Mouse (Mus musculus): ENCODE results near the gene Aipl1. TPM values are rescaled to one million over a fixed set of nuclear protein-coding genes. Genes with fewer than 3 reads are reported as not detected.

Aipl1 gene
- polyA plus RNA-seq, 1 experiment from 2014 or later: 0.23 TPM

- H3K4me1 ChIP-seq (ENCODE audit: control insufficient read depth, insufficient read depth, low read length): peaks cover 8% of the 10 kb centered on the region
- peaks cover 9% of the 10 kb centered on the region; the same call in 1 of the 2 replicates for H3K27me3 ChIP-seq (ENCODE audit: control insufficient read depth, insufficient read depth, low read length)
- ATAC-seq (ENCODE audit: insufficient read depth, low FRiP score, low TSS enrichment) (no peak), DNase-seq (ENCODE audit: low spot score) (no peak)
- no peak overlapping the region for H3K27ac ChIP-seq (ENCODE audit: low read depth, low read length)
- no peak overlapping the region for H3K4me2 ChIP-seq (ENCODE audit: low read depth)
- no peak overlapping the region for H3K9ac ChIP-seq (ENCODE audit: low read length)
- WGBS: 64% methylated on average over 2 of the region's 2 CpGs
- no peaks in the 10 kb centered on the region for H3K9me3 ChIP-seq (ENCODE audit: control insufficient read depth, low read length)
- no peak overlapping the region for H3K4me3 ChIP-seq (ENCODE audit: low read depth, low read length)
- H3K36me3 ChIP-seq (ENCODE audit: control insufficient read depth, insufficient read depth, low read length): no peaks in the 10 kb centered on the region
Observed at GRCm38 (mm10) chr11:72055176-72055575, 17.9 kb upstream of the Aipl1 start.

DNA sequence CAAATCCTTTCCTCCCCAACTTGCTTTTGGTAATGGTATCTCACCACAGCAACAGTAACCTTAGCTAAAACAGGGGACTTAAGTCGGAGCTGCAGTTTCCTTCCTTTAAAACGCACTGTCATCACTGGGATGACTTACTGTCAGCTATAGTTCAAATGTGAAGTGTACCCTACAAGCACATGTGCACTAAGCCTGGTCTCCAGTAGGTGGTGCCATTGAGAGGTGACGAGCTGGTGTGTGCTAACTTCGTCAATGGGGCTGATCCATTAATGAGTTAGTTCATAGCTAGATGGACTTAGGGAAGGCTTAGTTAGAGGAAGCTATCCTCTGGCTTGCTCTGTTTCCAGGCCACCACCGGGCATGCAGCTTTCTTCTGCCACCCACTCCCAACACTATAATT is 15.3 kb upstream of the Aipl1 start:
- 23% methylated on average over 5 of the region's 5 CpGs for WGBS
- peaks cover 9% of the 10 kb centered on the region; the same call in 1 of the 2 replicates for H3K27me3 ChIP-seq (ENCODE audit: control insufficient read depth, insufficient read depth, low read length)
- peaks cover 8% of the 10 kb centered on the region for H3K4me1 ChIP-seq (ENCODE audit: control insufficient read depth, insufficient read depth, low read length)
- peak; percentile 76 for DNase-seq (ENCODE audit: low spot score)
- H3K4me3 ChIP-seq (ENCODE audit: low read depth, low read length): no peak overlapping the region
- H3K36me3 ChIP-seq (ENCODE audit: control insufficient read depth, insufficient read depth, low read length): no peaks in the 10 kb centered on the region
- ATAC-seq (ENCODE audit: insufficient read depth, low FRiP score, low TSS enrichment): no peak
- no peak overlapping the region for H3K9ac ChIP-seq (ENCODE audit: low read length)
- no peaks in the 10 kb centered on the region for H3K9me3 ChIP-seq (ENCODE audit: control insufficient read depth, low read length)
- no peak overlapping the region for H3K27ac ChIP-seq (ENCODE audit: low read depth, low read length)
- H3K4me2 ChIP-seq (ENCODE audit: low read depth): no peak overlapping the region

DNA sequence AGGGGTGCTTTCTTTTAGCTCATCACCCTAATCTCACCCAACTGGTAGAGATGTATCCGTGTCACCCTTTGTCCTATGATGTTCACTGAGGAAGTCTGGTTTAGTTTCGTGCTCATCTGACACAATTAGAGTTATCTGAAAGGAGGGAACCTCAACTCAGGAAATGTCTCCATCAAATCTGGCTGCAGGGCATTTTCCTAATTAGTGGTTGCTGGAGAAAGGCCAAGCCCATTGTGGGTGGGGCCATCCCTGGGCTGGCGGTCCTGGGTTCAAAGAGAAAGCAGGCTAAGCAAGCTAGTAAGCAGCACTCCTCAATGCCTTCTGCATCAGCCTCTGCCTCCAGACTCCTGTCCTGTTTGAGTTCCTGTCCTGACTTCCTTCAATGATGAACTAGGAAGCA is 14.9 kb upstream of the Aipl1 start:
- ATAC-seq (ENCODE audit: insufficient read depth, low FRiP score, low TSS enrichment) (no peak), DNase-seq (ENCODE audit: low spot score) (no peak)
- Histone ChIP-seq H3K27ac (ENCODE audit: low read depth, low read length) (no peak overlapping the region), H3K36me3 (ENCODE audit: control insufficient read depth, insufficient read depth, low read length) (no peaks in the 10 kb centered on the region), H3K27me3 (ENCODE audit: control insufficient read depth, insufficient read depth, low read length) (peaks cover 9% of the 10 kb centered on the region; the same call in 1 of the 2 replicates), H3K4me2 (ENCODE audit: low read depth) (no peak overlapping the region), H3K9me3 (ENCODE audit: control insufficient read depth, low read length) (no peaks in the 10 kb centered on the region), H3K4me3 (ENCODE audit: low read depth, low read length) (no peak overlapping the region), H3K4me1 (ENCODE audit: control insufficient read depth, insufficient read depth, low read length) (peaks cover 8% of the 10 kb centered on the region), H3K9ac (ENCODE audit: low read length) (no peak overlapping the region)
- 62% methylated on average over 3 of the region's 3 CpGs for WGBS

- Histone ChIP-seq H3K36me3 (ENCODE audit: control insufficient read depth, insufficient read depth, low read length) (no peaks in the 10 kb centered on the region; the same call in 1 of the 2 replicates), H3K9me3 (ENCODE audit: control insufficient read depth, low read length) (no peaks in the 10 kb centered on the region), H3K27me3 (ENCODE audit: control insufficient read depth, insufficient read depth, low read length) (peaks cover 9% of the 10 kb centered on the region; the same call in 1 of the 2 replicates), H3K4me2 (ENCODE audit: low read depth) (peak overlapping the region; percentile 94), H3K4me3 (ENCODE audit: low read depth, low read length) (peak overlapping the region; percentile 50), H3K9ac (ENCODE audit: low read length) (peak overlapping the region; percentile 63), H3K4me1 (ENCODE audit: control insufficient read depth, insufficient read depth, low read length) (peaks cover 8% of the 10 kb centered on the region), H3K27ac (ENCODE audit: low read depth, low read length) (no peak overlapping the region)
- peak; percentile 51; the same call in 1 of the 2 replicates for ATAC-seq (ENCODE audit: insufficient read depth, low FRiP score, low TSS enrichment)
- WGBS: 1% methylated on average over 45 of the region's 45 CpGs
- peak; percentile 58 for DNase-seq (ENCODE audit: low spot score)
Observed at GRCm38 (mm10) chr11:72050895-72051858, 13.9 kb upstream of the Aipl1 start.

GRCm38 (mm10) chr11:72050168-72050894 is 13.0 kb upstream of the Aipl1 start:
- peak overlapping the region; percentile 94 for H3K4me2 ChIP-seq (ENCODE audit: low read depth)
- H3K27me3 ChIP-seq (ENCODE audit: control insufficient read depth, insufficient read depth, low read length): peaks cover 9% of the 10 kb centered on the region; the same call in 1 of the 2 replicates
- no peaks in the 10 kb centered on the region for H3K9me3 ChIP-seq (ENCODE audit: control insufficient read depth, low read length)
- WGBS: 19% methylated on average over 14 of the region's 14 CpGs
- peaks cover 4% of the 10 kb centered on the region for H3K36me3 ChIP-seq (ENCODE audit: control insufficient read depth, insufficient read depth, low read length)
- H3K27ac ChIP-seq (ENCODE audit: low read depth, low read length): no peak overlapping the region
- peak overlapping the region; percentile 63 for H3K9ac ChIP-seq (ENCODE audit: low read length)
- ATAC-seq (ENCODE audit: insufficient read depth, low FRiP score, low TSS enrichment) (no peak), DNase-seq (ENCODE audit: low spot score) (no peak)
- H3K4me3 ChIP-seq (ENCODE audit: low read depth, low read length): peak overlapping the region; percentile 50
- peaks cover 8% of the 10 kb centered on the region for H3K4me1 ChIP-seq (ENCODE audit: control insufficient read depth, insufficient read depth, low read length)

DNA sequence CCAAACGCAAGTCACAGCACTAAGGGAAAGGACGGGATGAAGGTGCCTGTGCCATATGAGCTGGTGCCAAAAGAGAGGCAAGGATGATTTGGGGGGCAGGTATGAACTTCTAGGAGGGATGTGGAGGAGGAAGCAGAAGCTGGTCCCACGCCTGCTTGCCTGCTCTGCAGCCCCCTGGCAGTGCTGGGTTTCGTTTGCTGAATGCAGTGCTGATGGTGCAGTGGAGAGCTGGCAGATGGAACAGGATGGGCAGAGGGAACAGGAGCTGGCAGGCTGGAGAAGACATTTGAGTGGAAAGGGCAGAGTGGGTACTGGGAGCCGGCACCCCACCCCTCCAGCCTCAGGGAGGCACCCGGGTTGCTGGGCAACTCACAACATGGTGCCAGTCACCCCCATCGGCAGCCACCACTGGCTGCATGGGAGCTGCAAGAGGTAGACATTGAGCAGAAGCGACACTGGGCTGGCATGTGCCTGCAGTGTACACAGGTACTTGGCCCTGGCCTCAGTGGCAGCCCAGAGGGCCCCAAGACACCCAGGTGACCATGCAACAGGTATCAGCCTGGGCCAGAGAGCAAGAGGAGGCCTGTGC is 12.0 kb upstream of the Aipl1 start:
- WGBS: 68% methylated on average over 8 of the region's 8 CpGs
- peaks cover 8% of the 10 kb centered on the region for H3K4me1 ChIP-seq (ENCODE audit: control insufficient read depth, insufficient read depth, low read length)
- peaks cover 4% of the 10 kb centered on the region for H3K36me3 ChIP-seq (ENCODE audit: control insufficient read depth, insufficient read depth, low read length)
- ATAC-seq (ENCODE audit: insufficient read depth, low FRiP score, low TSS enrichment) (no peak), DNase-seq (ENCODE audit: low spot score) (no peak)
- no peak overlapping the region for H3K9ac ChIP-seq (ENCODE audit: low read length)
- no peaks in the 10 kb centered on the region for H3K9me3 ChIP-seq (ENCODE audit: control insufficient read depth, low read length)
- no peak overlapping the region for H3K4me3 ChIP-seq (ENCODE audit: low read depth, low read length)
- H3K27ac ChIP-seq (ENCODE audit: low read depth, low read length): no peak overlapping the region
- H3K4me2 ChIP-seq (ENCODE audit: low read depth): no peak overlapping the region
- peaks cover 9% of the 10 kb centered on the region; the same call in 1 of the 2 replicates for H3K27me3 ChIP-seq (ENCODE audit: control insufficient read depth, insufficient read depth, low read length)

GRCm38 (mm10) chr11:72048730-72049129 is 11.4 kb upstream of the Aipl1 start:
- peaks cover 4% of the 10 kb centered on the region for H3K36me3 ChIP-seq (ENCODE audit: control insufficient read depth, insufficient read depth, low read length)
- H3K4me1 ChIP-seq (ENCODE audit: control insufficient read depth, insufficient read depth, low read length): peaks cover 8% of the 10 kb centered on the region
- DNase-seq (ENCODE audit: low spot score) (no peak), ATAC-seq (ENCODE audit: insufficient read depth, low FRiP score, low TSS enrichment) (no peak)
- WGBS: 53% methylated on average over 6 of the region's 6 CpGs
- H3K9ac ChIP-seq (ENCODE audit: low read length): no peak overlapping the region
- H3K27me3 ChIP-seq (ENCODE audit: control insufficient read depth, insufficient read depth, low read length): peaks cover 9% of the 10 kb centered on the region; the same call in 1 of the 2 replicates
- no peak overlapping the region for H3K4me3 ChIP-seq (ENCODE audit: low read depth, low read length)
- no peak overlapping the region for H3K27ac ChIP-seq (ENCODE audit: low read depth, low read length)
- no peaks in the 10 kb centered on the region for H3K9me3 ChIP-seq (ENCODE audit: control insufficient read depth, low read length)
- no peak overlapping the region for H3K4me2 ChIP-seq (ENCODE audit: low read depth)

- Histone ChIP-seq H3K4me1 (ENCODE audit: control insufficient read depth, insufficient read depth, low read length) (peaks cover 20% of the 10 kb centered on the region), H3K4me3 (ENCODE audit: low read depth, low read length) (no peak overlapping the region), H3K4me2 (ENCODE audit: low read depth) (peak overlapping the region; percentile 83; the same call in 1 of the 2 replicates), H3K36me3 (ENCODE audit: control insufficient read depth, insufficient read depth, low read length) (peaks cover 4% of the 10 kb centered on the region), H3K27me3 (ENCODE audit: control insufficient read depth, insufficient read depth, low read length) (no peaks in the 10 kb centered on the region), H3K27ac (ENCODE audit: low read depth, low read length) (no peak overlapping the region), H3K9me3 (ENCODE audit: control insufficient read depth, low read length) (no peaks in the 10 kb centered on the region), H3K9ac (ENCODE audit: low read length) (no peak overlapping the region)
- 95% methylated on average over 3 of the region's 3 CpGs for WGBS
- DNase-seq (ENCODE audit: low spot score): no peak
- ATAC-seq (ENCODE audit: insufficient read depth, low FRiP score, low TSS enrichment): no peak
Observed at GRCm38 (mm10) chr11:72044231-72044630, 6.9 kb upstream of the Aipl1 start.

Measured in neural tube, embryonic 11.5 days (tissue).